Mouse (Mus musculus) embryonic facial prominence, embryonic 14.5 days (tissue): ENCODE results near the gene Tbc1d10b. TPM values are rescaled to one million over a fixed set of nuclear protein-coding genes. Genes with fewer than 3 reads are reported as not detected.

Source experiments
- ATAC-seq: fragments of 200-750 bp; cut with Nextera tagmentation; 2 replicates; pipeline ENCODE4 v1.8.0; 2017; ENCODE audit warnings: low read depth, moderate number of reproducible peaks, moderate TSS enrichment
- DNase-seq: peaks from one replicate; pipeline ENCODE4 v3.0.0-alpha.2; 2015; ENCODE audit warnings: low spot score
- H3K27ac ChIP-seq: fragments of 300-500 bp; sonication (generic); replicated peaks from 2 replicates; pipeline ENCODE4 v1.5.1; 2014; ENCODE audit warnings: low read depth, mild to moderate bottlenecking, low read length, moderate library complexity
- H3K27me3 ChIP-seq: fragments of 300-500 bp; sonication (generic); replicated peaks from 2 replicates; pipeline ENCODE4 v1.6.1; 2014; ENCODE audit warnings: low read length; ENCODE audit not compliant: control insufficient read depth, insufficient read depth
- H3K36me3 ChIP-seq: fragments of 300-500 bp; sonication (generic); 2 replicates; pipeline ENCODE4 v1.6.1; 2014; ENCODE audit warnings: low read length, mixed read lengths; ENCODE audit not compliant: control insufficient read depth, insufficient read depth
- H3K4me1 ChIP-seq: fragments of 300-500 bp; sonication (generic); 2 replicates; pipeline ENCODE4 v1.6.1; 2014; ENCODE audit warnings: antibody characterized with exemption, low read length; ENCODE audit not compliant: control insufficient read depth, insufficient read depth
- H3K4me2 ChIP-seq: fragments of 300-500 bp; sonication (generic); 2 replicates; pipeline ENCODE4 v1.6.1; 2014; ENCODE audit warnings: low read depth, mild to moderate bottlenecking, low read length, moderate library complexity, mixed read lengths
- H3K4me3 ChIP-seq: fragments of 300-500 bp; sonication (generic); 2 replicates; pipeline ENCODE4 v1.5.1; 2014; ENCODE audit warnings: low read depth, mild to moderate bottlenecking, low read length
- H3K9ac ChIP-seq: fragments of 300-500 bp; sonication (generic); 2 replicates; pipeline ENCODE4 v1.6.1; 2014; ENCODE audit warnings: low read depth, mild to moderate bottlenecking, low read length, moderate library complexity, mixed read lengths
- H3K9me3 ChIP-seq: fragments of 300-500 bp; sonication (generic); 2 replicates; pipeline ENCODE4 v1.6.1; 2016; ENCODE audit warnings: low read length; ENCODE audit not compliant: control insufficient read depth
- WGBS: fragments of 180-500 bp; shearing (Covaris S2); extraction: QIAGEN DNeasy Blood & Tissue Kit; methylation state at CpG from one replicate; pipeline ENCODE4 v1.1.7; 2014; 5-methylcytosine and 5-hydroxymethylcytosine counted together
- polyA plus RNA-seq: library from polyadenylated mRNA; unstranded; fragments of >200 nt; fragmentation: Nextera tagmentation; extraction: Ambion mirVana; gene quantifications from 2 replicates; pipeline ENCODE4 v1.2.1, GENCODE M21; 2014

Tbc1d10b gene
- polyA plus RNA-seq, 1 experiment from 2014 or later = 25.0 TPM

DNA sequence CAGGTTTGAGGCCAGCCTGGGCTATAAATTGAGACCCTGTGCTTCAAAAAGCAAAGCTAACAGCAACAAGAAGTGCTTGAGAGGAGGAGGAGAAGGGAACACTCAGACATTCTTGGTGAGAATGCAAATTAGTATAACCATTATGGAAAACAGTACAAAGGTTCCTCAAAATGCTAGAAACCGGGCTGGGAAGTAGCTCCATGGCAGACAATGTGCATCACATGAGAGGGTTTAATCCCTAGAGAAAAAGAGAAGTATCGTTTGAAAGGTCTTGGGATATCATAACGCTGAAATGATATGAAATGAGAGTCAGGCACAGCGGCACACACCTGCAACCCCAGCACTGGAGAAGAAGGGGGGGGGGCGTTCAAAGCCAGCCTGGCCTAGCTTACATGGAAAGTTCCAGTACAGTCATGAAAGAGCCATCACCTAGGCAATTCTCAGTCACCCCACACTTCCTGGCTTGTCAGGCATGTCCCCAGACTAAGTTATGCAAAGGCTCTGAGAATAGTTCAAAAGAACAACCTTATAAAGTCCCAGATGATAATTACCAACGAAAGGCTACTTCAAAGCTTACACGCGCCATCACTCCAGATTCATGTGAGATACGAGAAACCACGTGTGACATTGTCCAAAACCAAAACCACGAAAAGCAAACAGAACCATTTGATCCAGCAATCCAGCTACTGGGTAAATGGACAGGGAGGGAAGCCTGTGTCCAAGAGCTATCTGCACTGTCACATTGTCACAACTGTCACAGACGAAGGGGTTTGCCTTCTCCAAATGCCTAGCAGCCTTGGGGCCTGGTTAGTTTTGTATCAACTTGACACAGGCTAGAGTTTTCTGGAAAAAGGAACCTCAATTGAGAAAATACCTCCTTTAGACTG is 42.4 kb downstream of the Tbc1d10b start:
- Histone ChIP-seq H3K4me1 (no peaks in the 10 kb centered on the region), H3K27ac (no peak overlapping the region), H3K9me3 (no peaks in the 10 kb centered on the region), H3K9ac (no peak overlapping the region), H3K36me3 (no peaks in the 10 kb centered on the region), H3K4me2 (no peak overlapping the region), H3K27me3 (no peaks in the 10 kb centered on the region), H3K4me3 (no peak overlapping the region)
- no peak for ATAC-seq
- 84% methylated on average over 12 of the region's 12 CpGs for WGBS
- no peak for DNase-seq

DNA sequence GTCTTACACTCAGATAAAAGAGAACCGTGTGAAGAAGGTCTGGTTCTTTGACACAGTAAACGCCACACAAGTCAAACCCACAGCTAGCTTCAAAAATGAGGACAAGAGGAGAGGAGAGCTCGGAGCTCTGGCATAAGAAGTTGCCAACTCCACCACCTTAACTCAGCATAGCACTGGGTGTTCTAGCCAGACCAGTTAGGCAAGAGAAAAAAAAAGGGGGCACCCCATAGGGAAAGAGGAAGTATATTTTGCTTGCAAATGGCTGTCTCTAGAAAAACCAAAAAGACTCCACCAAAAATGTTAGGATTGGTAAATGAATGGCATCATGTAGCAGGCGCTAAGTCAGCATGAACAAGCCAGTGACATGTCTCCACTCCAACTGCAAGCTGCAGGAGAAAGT is 44.3 kb downstream of the Tbc1d10b start:
- no peaks in the 10 kb centered on the region for H3K4me1 ChIP-seq
- DNase-seq (no peak), ATAC-seq (no peak)
- H3K4me2 ChIP-seq = no peak overlapping the region
- H3K9me3 ChIP-seq = no peaks in the 10 kb centered on the region
- 91% methylated on average over 4 of the region's 4 CpGs for WGBS
- no peak overlapping the region for H3K9ac ChIP-seq
- H3K27ac ChIP-seq = no peak overlapping the region
- no peaks in the 10 kb centered on the region for H3K27me3 ChIP-seq
- H3K36me3 ChIP-seq = no peaks in the 10 kb centered on the region
- H3K4me3 ChIP-seq = no peak overlapping the region

DNA sequence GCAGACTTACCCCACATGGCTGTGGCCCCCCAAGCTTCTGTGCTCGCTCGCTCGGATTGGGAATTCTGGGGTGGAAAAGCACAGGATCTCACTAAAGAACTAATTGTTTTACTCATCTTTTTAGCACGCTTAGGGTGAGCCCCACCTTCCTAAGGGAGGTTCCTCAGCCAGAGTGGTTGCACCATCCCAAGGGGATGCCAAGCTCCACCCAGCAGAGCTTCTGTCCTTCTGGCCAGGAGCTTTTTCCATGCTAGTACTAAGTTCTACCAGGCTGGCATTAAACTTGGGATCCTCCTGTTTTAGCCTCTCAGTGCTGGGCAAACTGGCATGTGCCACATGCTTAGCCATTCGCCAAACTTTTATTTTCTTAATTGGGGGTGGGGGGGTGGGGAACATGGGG is 45.7 kb downstream of the Tbc1d10b start:
- no peaks in the 10 kb centered on the region for H3K27me3 ChIP-seq
- H3K27ac ChIP-seq = no peak overlapping the region
- no peak for DNase-seq
- no peak for ATAC-seq
- H3K4me1 ChIP-seq = no peaks in the 10 kb centered on the region
- WGBS = 78% methylated on average over 5 of the region's 5 CpGs
- no peak overlapping the region for H3K4me2 ChIP-seq
- no peak overlapping the region for H3K4me3 ChIP-seq
- H3K36me3 ChIP-seq = no peaks in the 10 kb centered on the region
- H3K9me3 ChIP-seq = no peaks in the 10 kb centered on the region
- no peak overlapping the region for H3K9ac ChIP-seq

DNA sequence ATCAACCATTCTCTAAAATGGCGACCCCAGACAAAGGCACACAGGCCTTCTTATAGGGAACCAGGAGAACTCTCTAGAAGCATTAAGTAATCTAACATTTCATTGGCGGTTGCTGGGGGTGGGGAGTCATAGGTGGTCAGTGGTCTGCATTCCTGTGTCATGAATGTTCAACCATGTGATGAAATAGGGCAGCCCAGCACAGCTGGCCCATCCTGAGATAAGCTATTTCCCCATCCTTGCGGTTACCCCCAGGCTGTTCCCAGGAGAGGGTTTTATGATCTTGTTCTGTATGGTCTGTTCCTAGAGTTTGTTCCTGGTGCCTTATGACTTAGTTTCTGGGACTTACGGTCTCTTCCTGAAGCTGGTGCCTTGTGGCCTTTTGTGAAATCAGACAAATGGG is 50.7 kb downstream of the Tbc1d10b start:
- no peaks in the 10 kb centered on the region for H3K4me1 ChIP-seq
- H3K36me3 ChIP-seq = no peaks in the 10 kb centered on the region
- H3K27me3 ChIP-seq = no peaks in the 10 kb centered on the region
- no peak overlapping the region for H3K27ac ChIP-seq
- H3K9me3 ChIP-seq = no peaks in the 10 kb centered on the region
- H3K4me2 ChIP-seq = no peak overlapping the region
- WGBS = 87% methylated on average over 4 of the region's 4 CpGs
- ATAC-seq (no peak), DNase-seq (no peak)
- H3K9ac ChIP-seq = no peak overlapping the region
- H3K4me3 ChIP-seq = no peak overlapping the region

DNA sequence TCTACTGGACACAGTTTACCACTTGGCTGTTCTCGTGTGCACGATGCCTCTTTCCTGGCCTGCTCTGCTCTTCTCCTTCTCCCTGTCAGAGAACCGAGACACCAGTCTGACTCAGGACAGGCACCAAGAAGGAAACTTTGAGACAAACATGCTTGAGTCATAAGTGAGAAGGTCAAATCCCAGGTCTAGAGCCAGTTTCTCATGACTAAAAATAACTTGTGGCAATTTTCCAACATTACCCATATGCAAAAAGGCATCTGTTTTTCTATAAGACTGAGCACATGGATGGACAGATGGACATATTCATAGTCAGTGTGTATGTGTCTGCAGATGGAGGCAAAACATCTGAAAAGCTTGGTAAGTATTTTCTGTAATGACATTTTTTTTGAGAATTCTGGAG is 54.8 kb downstream of the Tbc1d10b start:
- Histone ChIP-seq H3K9ac (no peak overlapping the region), H3K27ac (no peak overlapping the region), H3K27me3 (no peaks in the 10 kb centered on the region; the same call in 1 of the 2 replicates), H3K36me3 (no peaks in the 10 kb centered on the region), H3K9me3 (no peaks in the 10 kb centered on the region), H3K4me2 (no peak overlapping the region), H3K4me3 (no peak overlapping the region), H3K4me1 (no peaks in the 10 kb centered on the region)
- no peak for ATAC-seq
- WGBS = 82% methylated on average over 3 of the region's 3 CpGs
- no peak for DNase-seq

DNA sequence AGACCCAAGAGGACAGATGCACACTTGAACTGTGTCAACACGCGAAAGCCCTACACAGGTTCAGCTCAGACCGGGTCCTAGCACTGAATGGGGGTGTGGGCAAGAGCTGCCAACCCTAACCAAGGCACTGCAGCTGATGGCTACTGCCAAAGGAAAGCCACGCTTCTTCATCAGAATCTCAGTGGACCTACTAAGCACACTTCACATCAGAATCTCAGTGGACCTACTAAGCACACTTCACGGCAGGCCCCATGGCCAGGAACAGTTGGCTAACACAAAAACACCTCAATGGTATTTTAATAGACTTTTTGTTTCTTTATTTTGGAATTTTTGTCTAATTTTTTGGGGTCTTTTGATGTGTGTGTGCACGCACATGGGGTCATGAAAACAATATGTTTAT is 55.8 kb downstream of the Tbc1d10b start:
- H3K9me3 ChIP-seq = no peaks in the 10 kb centered on the region
- H3K4me1 ChIP-seq = no peaks in the 10 kb centered on the region
- H3K4me3 ChIP-seq = no peak overlapping the region
- no peak overlapping the region for H3K27ac ChIP-seq
- ATAC-seq (no peak), DNase-seq (no peak)
- 86% methylated on average over 6 of the region's 6 CpGs for WGBS
- H3K4me2 ChIP-seq = no peak overlapping the region
- H3K9ac ChIP-seq = no peak overlapping the region
- no peaks in the 10 kb centered on the region; the same call in 1 of the 2 replicates for H3K27me3 ChIP-seq
- no peaks in the 10 kb centered on the region for H3K36me3 ChIP-seq

DNA sequence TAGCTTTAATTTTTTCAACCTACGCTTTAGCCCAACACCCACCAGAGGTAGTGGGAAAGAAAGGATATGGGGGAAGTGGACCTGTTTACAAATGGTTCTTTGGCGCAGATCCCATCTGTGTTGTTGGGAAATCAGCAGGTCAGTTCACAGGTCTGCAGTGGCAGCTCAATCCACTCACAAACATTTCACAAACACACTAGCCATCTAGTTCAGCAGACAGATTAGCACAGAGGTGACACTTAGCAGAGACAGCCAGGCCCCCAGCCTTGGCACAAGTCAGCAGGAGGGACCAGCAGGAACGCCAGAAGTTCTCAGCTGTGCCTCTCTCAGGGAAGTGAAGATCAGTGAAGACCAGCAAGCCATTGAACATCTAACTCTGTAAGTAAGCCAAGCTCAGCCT is 60.4 kb downstream of the Tbc1d10b start:
- Histone ChIP-seq H3K4me2 (no peak overlapping the region), H3K9ac (no peak overlapping the region), H3K27me3 (no peaks in the 10 kb centered on the region; the same call in 1 of the 2 replicates), H3K9me3 (no peaks in the 10 kb centered on the region), H3K36me3 (no peaks in the 10 kb centered on the region), H3K4me1 (no peaks in the 10 kb centered on the region), H3K4me3 (no peak overlapping the region), H3K27ac (no peak overlapping the region)
- DNase-seq (no peak), ATAC-seq (no peak)
- WGBS = 80% methylated on average over 3 of the region's 3 CpGs
